Comparison of ENCODE assay signal across 12 mouse cellular contexts in genomic region chr1:65217567-65217966, GRCm38 (mm10).
"Had no signal": no experiment of that assay in that cellular context is flagged by ENCODE, and none has a peak within 500 bp of the region (broad histone marks: within the 10 kb centered on the region; RNA-seq: fewer than 3 reads in every experiment).

No protein-coding gene starts in this region.

- ATAC-seq: midbrain, embryonic 16.5 days had no signal

- DNase-seq: lung, adult 18-20 months; lung, embryonic 14.5 days; lung, postnatal 10 days; lung, postnatal 4 days; midbrain, embryonic 14.5 days; right cerebral cortex, postnatal 25 days; right cerebral cortex, postnatal 4 days; spleen, adult 18-20 months; thymus, adult 18-20 months; thymus, postnatal 14 days; thymus, postnatal 36 days had no signal
